Mouse (Mus musculus) urinary bladder, adult 2 months (tissue): ENCODE results near the gene Rrp1b. TPM values are rescaled to one million over a fixed set of nuclear protein-coding genes. Genes with fewer than 3 reads are reported as not detected.

Experiments used
- DNase-seq: peaks from one replicate; pipeline ENCODE4 v3.0.0; 2022; ENCODE audit warnings: low spot score
- polyA plus RNA-seq: library from polyadenylated mRNA; depleted of rRNA; stranded (reverse); fragments of >200 nt; gene quantifications from 2 replicates; pipeline ENCODE4 v1.2.3, GENCODE M21; 2012; rRNA removed

Gene Rrp1b
- 13.2 and 14.4 TPM in 2 replicates for polyA plus RNA-seq

GRCm38 (mm10) chr17:32035609-32036508, at the start of gene Rrp1b, which contains the start of gene Hsf2bp:
Gene Rrp1b, plus strand, starts transcription at chr17:32036100.
Gene Hsf2bp, minus strand, starts transcription at chr17:32036349.
- peak; percentile 66 for DNase-seq

- DNase-seq, result no peak
Measured at GRCm38 (mm10) chr17:31986915-31987314, 49.0 kb upstream of the Rrp1b start.

- DNase-seq, result no peak
Measured at GRCm38 (mm10) chr17:31989035-31989434, 46.9 kb upstream of the Rrp1b start.

GRCm38 (mm10) chr17:31992004-31992403, 43.9 kb upstream of the Rrp1b start:
- DNase-seq, result no peak

GRCm38 (mm10) chr17:31993354-31993753, 42.5 kb upstream of the Rrp1b start:
- no peak for DNase-seq

GRCm38 (mm10) chr17:31994132-31994531, 41.8 kb upstream of the Rrp1b start:
- DNase-seq, result no peak

- no peak for DNase-seq
Measured at GRCm38 (mm10) chr17:31995784-31996183, 40.1 kb upstream of the Rrp1b start.

GRCm38 (mm10) chr17:31996331-31996730, 39.6 kb upstream of the Rrp1b start:
- DNase-seq, result no peak

GRCm38 (mm10) chr17:31998351-31998750, 37.5 kb upstream of the Rrp1b start:
- DNase-seq, result no peak

GRCm38 (mm10) chr17:32003251-32003650, 32.6 kb upstream of the Rrp1b start:
- DNase-seq, result no peak

- DNase-seq, result no peak
Measured at GRCm38 (mm10) chr17:32006800-32007199, 29.1 kb upstream of the Rrp1b start.

GRCm38 (mm10) chr17:32011694-32012093, 24.2 kb upstream of the Rrp1b start:
- DNase-seq, result no peak

- DNase-seq, result no peak
Measured at GRCm38 (mm10) chr17:32012254-32012653, 23.6 kb upstream of the Rrp1b start.

GRCm38 (mm10) chr17:32013659-32014058, 22.2 kb upstream of the Rrp1b start:
- no peak for DNase-seq

GRCm38 (mm10) chr17:32016481-32016880, 19.4 kb upstream of the Rrp1b start:
- no peak for DNase-seq

GRCm38 (mm10) chr17:32018127-32018894, 17.6 kb upstream of the Rrp1b start:
- DNase-seq, result no peak

- no peak for DNase-seq
Measured at GRCm38 (mm10) chr17:32021981-32022380, 13.9 kb upstream of the Rrp1b start.

- no peak for DNase-seq
Measured at GRCm38 (mm10) chr17:32022551-32022950, 13.3 kb upstream of the Rrp1b start.

- no peak for DNase-seq
Measured at GRCm38 (mm10) chr17:32023088-32023487, 12.8 kb upstream of the Rrp1b start.

- DNase-seq, result no peak
Measured at GRCm38 (mm10) chr17:32024671-32025073, 11.2 kb upstream of the Rrp1b start.

GRCm38 (mm10) chr17:32025386-32025785, 10.5 kb upstream of the Rrp1b start:
- DNase-seq, result no peak

GRCm38 (mm10) chr17:32027666-32028065, 8.2 kb upstream of the Rrp1b start:
- no peak for DNase-seq

GRCm38 (mm10) chr17:32028301-32028700, 7.6 kb upstream of the Rrp1b start:
- no peak for DNase-seq
